Mouse (Mus musculus): Measurements from ENCODE around the gene Gm3045. TPM values are rescaled to one million over a fixed set of nuclear protein-coding genes. Genes with fewer than 3 reads are reported as not detected.

The Gm3045 gene
- not detected in 2 replicates for polyA plus RNA-seq (2015; fragmentation: Nextera tagmentation; extraction: Ambion mirVana)

- 79% methylated on average over 4 of the region's 4 CpGs for WGBS
- no peak within 1 kb of the TSS for H3K27ac ChIP-seq (ENCODE audit: low read length)
- H3K4me2 ChIP-seq (ENCODE audit: low read length) = no peak within 1 kb of the TSS
- peaks cover 8% of the 10 kb centered on the region; the same call in 1 of the 2 replicates for H3K4me1 ChIP-seq (ENCODE audit: control insufficient read depth, insufficient read depth, low read length)
- H3K9ac ChIP-seq (ENCODE audit: low read depth, low read length) = no peak within 1 kb of the TSS
- no peaks in the 10 kb centered on the region for H3K36me3 ChIP-seq (ENCODE audit: control insufficient read depth, insufficient read depth, low read length)
- no peak within 1 kb of the TSS for H3K4me3 ChIP-seq (ENCODE audit: low read depth, low read length)
- H3K27me3 ChIP-seq (ENCODE audit: control insufficient read depth, insufficient read depth, low read depth, low read length) = no peaks in the 10 kb centered on the region
- no peaks in the 10 kb centered on the region for H3K9me3 ChIP-seq (replicated peaks; ENCODE audit: control insufficient read depth, low read length, poor library complexity, severe bottlenecking)
- ATAC-seq = no peak
Measured at GRCm38 (mm10) chr13:56426365-56426764, at the start of gene Gm3045. Gene Gm3045, plus strand, starts transcription at chr13:56426594.

GRCm38 (mm10) chr13:56380855-56381685 lies 45.3 kb upstream of the Gm3045 start:
- Histone ChIP-seq H3K27ac (ENCODE audit: low read length) (no peak overlapping the region), H3K4me1 (ENCODE audit: control insufficient read depth, insufficient read depth, low read length) (no peaks in the 10 kb centered on the region), H3K9me3 (replicated peaks; ENCODE audit: control insufficient read depth, low read length, poor library complexity, severe bottlenecking) (no peaks in the 10 kb centered on the region), H3K9ac (ENCODE audit: low read depth, low read length) (no peak overlapping the region), H3K27me3 (ENCODE audit: control insufficient read depth, insufficient read depth, low read depth, low read length) (no peaks in the 10 kb centered on the region), H3K36me3 (ENCODE audit: control insufficient read depth, insufficient read depth, low read length) (no peaks in the 10 kb centered on the region), H3K4me3 (ENCODE audit: low read depth, low read length) (no peak overlapping the region), H3K4me2 (ENCODE audit: low read length) (no peak overlapping the region)
- no peak for ATAC-seq
- WGBS = 69% methylated on average over 14 of the region's 14 CpGs

- 81% methylated on average over 3 of the region's 3 CpGs for WGBS
- no peak overlapping the region for H3K27ac ChIP-seq (ENCODE audit: low read length)
- H3K9ac ChIP-seq (ENCODE audit: low read depth, low read length) = no peak overlapping the region
- no peaks in the 10 kb centered on the region for H3K27me3 ChIP-seq (ENCODE audit: control insufficient read depth, insufficient read depth, low read depth, low read length)
- no peak overlapping the region for H3K4me3 ChIP-seq (ENCODE audit: low read depth, low read length)
- no peak overlapping the region for H3K4me2 ChIP-seq (ENCODE audit: low read length)
- H3K36me3 ChIP-seq (ENCODE audit: control insufficient read depth, insufficient read depth, low read length) = no peaks in the 10 kb centered on the region
- H3K4me1 ChIP-seq (ENCODE audit: control insufficient read depth, insufficient read depth, low read length) = no peaks in the 10 kb centered on the region
- H3K9me3 ChIP-seq (replicated peaks; ENCODE audit: control insufficient read depth, low read length, poor library complexity, severe bottlenecking) = no peaks in the 10 kb centered on the region
- ATAC-seq = no peak
Measured at GRCm38 (mm10) chr13:56383406-56383805, 43.0 kb upstream of the Gm3045 start.

GRCm38 (mm10) chr13:56386411-56386810 lies 40.0 kb upstream of the Gm3045 start:
- no peak for ATAC-seq
- WGBS = 67% methylated on average over 9 of the region's 9 CpGs

GRCm38 (mm10) chr13:56387374-56387773 lies 39.0 kb upstream of the Gm3045 start:
- 69% methylated on average over 5 of the region's 5 CpGs for WGBS
- no peak for ATAC-seq

More at GRCm38 (mm10) chr13:56386411-56386810, 40.0 kb upstream of the Gm3045 start:
- Histone ChIP-seq H3K27ac (ENCODE audit: low read length) (no peak overlapping the region), H3K4me2 (ENCODE audit: low read length) (no peak overlapping the region), H3K36me3 (ENCODE audit: control insufficient read depth, insufficient read depth, low read length) (no peaks in the 10 kb centered on the region), H3K4me1 (ENCODE audit: control insufficient read depth, insufficient read depth, low read length) (no peaks in the 10 kb centered on the region), H3K9me3 (replicated peaks; ENCODE audit: control insufficient read depth, low read length, poor library complexity, severe bottlenecking) (no peaks in the 10 kb centered on the region), H3K9ac (ENCODE audit: low read depth, low read length) (no peak overlapping the region), H3K27me3 (ENCODE audit: control insufficient read depth, insufficient read depth, low read depth, low read length) (no peaks in the 10 kb centered on the region), H3K4me3 (ENCODE audit: low read depth, low read length) (no peak overlapping the region)

GRCm38 (mm10) chr13:56388042-56388441 lies 38.4 kb upstream of the Gm3045 start:
- Histone ChIP-seq H3K36me3 (ENCODE audit: control insufficient read depth, insufficient read depth, low read length) (no peaks in the 10 kb centered on the region), H3K9me3 (replicated peaks; ENCODE audit: control insufficient read depth, low read length, poor library complexity, severe bottlenecking) (no peaks in the 10 kb centered on the region), H3K27me3 (ENCODE audit: control insufficient read depth, insufficient read depth, low read depth, low read length) (no peaks in the 10 kb centered on the region), H3K27ac (ENCODE audit: low read length) (no peak overlapping the region), H3K4me3 (ENCODE audit: low read depth, low read length) (no peak overlapping the region), H3K9ac (ENCODE audit: low read depth, low read length) (no peak overlapping the region), H3K4me1 (ENCODE audit: control insufficient read depth, insufficient read depth, low read length) (no peaks in the 10 kb centered on the region), H3K4me2 (ENCODE audit: low read length) (no peak overlapping the region)
- WGBS = 77% methylated on average over 1 of the region's 1 CpGs
- no peak for ATAC-seq

More at GRCm38 (mm10) chr13:56387374-56387773, 39.0 kb upstream of the Gm3045 start:
- Histone ChIP-seq H3K9ac (ENCODE audit: low read depth, low read length) (no peak overlapping the region), H3K27ac (ENCODE audit: low read length) (no peak overlapping the region), H3K4me1 (ENCODE audit: control insufficient read depth, insufficient read depth, low read length) (no peaks in the 10 kb centered on the region), H3K9me3 (replicated peaks; ENCODE audit: control insufficient read depth, low read length, poor library complexity, severe bottlenecking) (no peaks in the 10 kb centered on the region), H3K4me3 (ENCODE audit: low read depth, low read length) (no peak overlapping the region), H3K27me3 (ENCODE audit: control insufficient read depth, insufficient read depth, low read depth, low read length) (no peaks in the 10 kb centered on the region), H3K36me3 (ENCODE audit: control insufficient read depth, insufficient read depth, low read length) (no peaks in the 10 kb centered on the region), H3K4me2 (ENCODE audit: low read length) (no peak overlapping the region)

GRCm38 (mm10) chr13:56397572-56397971 lies 28.8 kb upstream of the Gm3045 start:
- WGBS = 42% methylated on average over 5 of the region's 5 CpGs

GRCm38 (mm10) chr13:56401186-56401585 lies 25.2 kb upstream of the Gm3045 start:
- no peak overlapping the region for H3K9ac ChIP-seq (ENCODE audit: low read depth, low read length)
- WGBS = 41% methylated on average over 4 of the region's 4 CpGs
- H3K36me3 ChIP-seq (ENCODE audit: control insufficient read depth, insufficient read depth, low read length) = no peaks in the 10 kb centered on the region
- H3K4me3 ChIP-seq (ENCODE audit: low read depth, low read length) = no peak overlapping the region
- ATAC-seq = no peak
- no peak overlapping the region for H3K4me2 ChIP-seq (ENCODE audit: low read length)
- H3K4me1 ChIP-seq (ENCODE audit: control insufficient read depth, insufficient read depth, low read length) = no peaks in the 10 kb centered on the region
- peaks cover 3% of the 10 kb centered on the region; the same call in 1 of the 2 replicates for H3K9me3 ChIP-seq (replicated peaks; ENCODE audit: control insufficient read depth, low read length, poor library complexity, severe bottlenecking)
- no peak overlapping the region for H3K27ac ChIP-seq (ENCODE audit: low read length)
- H3K27me3 ChIP-seq (ENCODE audit: control insufficient read depth, insufficient read depth, low read depth, low read length) = no peaks in the 10 kb centered on the region

More at GRCm38 (mm10) chr13:56397572-56397971, 28.8 kb upstream of the Gm3045 start:
- no peak overlapping the region for H3K9ac ChIP-seq (ENCODE audit: low read depth, low read length)
- no peak overlapping the region for H3K4me3 ChIP-seq (ENCODE audit: low read depth, low read length)
- H3K27ac ChIP-seq (ENCODE audit: low read length) = no peak overlapping the region
- H3K36me3 ChIP-seq (ENCODE audit: control insufficient read depth, insufficient read depth, low read length) = no peaks in the 10 kb centered on the region
- no peaks in the 10 kb centered on the region for H3K27me3 ChIP-seq (ENCODE audit: control insufficient read depth, insufficient read depth, low read depth, low read length)
- H3K4me2 ChIP-seq (ENCODE audit: low read length) = no peak overlapping the region
- no peaks in the 10 kb centered on the region for H3K9me3 ChIP-seq (replicated peaks; ENCODE audit: control insufficient read depth, low read length, poor library complexity, severe bottlenecking)
- no peak for ATAC-seq
- H3K4me1 ChIP-seq (ENCODE audit: control insufficient read depth, insufficient read depth, low read length) = no peaks in the 10 kb centered on the region

GRCm38 (mm10) chr13:56403381-56404086 lies 22.9 kb upstream of the Gm3045 start:
- 84% methylated on average over 8 of the region's 8 CpGs for WGBS
- Histone ChIP-seq H3K4me3 (ENCODE audit: low read depth, low read length) (no peak overlapping the region), H3K9me3 (replicated peaks; ENCODE audit: control insufficient read depth, low read length, poor library complexity, severe bottlenecking) (peaks cover 3% of the 10 kb centered on the region; the same call in 1 of the 2 replicates), H3K27me3 (ENCODE audit: control insufficient read depth, insufficient read depth, low read depth, low read length) (no peaks in the 10 kb centered on the region), H3K4me2 (ENCODE audit: low read length) (no peak overlapping the region), H3K4me1 (ENCODE audit: control insufficient read depth, insufficient read depth, low read length) (no peaks in the 10 kb centered on the region), H3K36me3 (ENCODE audit: control insufficient read depth, insufficient read depth, low read length) (no peaks in the 10 kb centered on the region), H3K27ac (ENCODE audit: low read length) (no peak overlapping the region), H3K9ac (ENCODE audit: low read depth, low read length) (no peak overlapping the region)
- no peak for ATAC-seq

Measured in midbrain, embryonic 16.5 days (tissue).